Mouse (Mus musculus) midbrain, embryonic 15.5 days (tissue): Measurements from ENCODE around the gene Pigc. TPM values are rescaled to one million over a fixed set of nuclear protein-coding genes. Genes with fewer than 3 reads are reported as not detected.

ENCODE experiments used
- ATAC-seq: fragments of 200-750 bp; cut with Nextera tagmentation; replicated peaks from 2 replicates; pipeline ENCODE4 v1.8.0; 2017; ENCODE audit warnings: moderate TSS enrichment
- H3K27ac ChIP-seq: fragments of 300-500 bp; sonication (generic); 2 replicates; pipeline ENCODE4 v1.5.1; 2015; ENCODE audit warnings: mild to moderate bottlenecking, inconsistent platforms
- H3K27me3 ChIP-seq: fragments of 300-500 bp; sonication (generic); replicated peaks from 2 replicates; pipeline ENCODE4 v1.6.1; 2015; ENCODE audit warnings: inconsistent platforms
- H3K36me3 ChIP-seq: fragments of 300-500 bp; sonication (generic); replicated peaks from 2 replicates; pipeline ENCODE4 v1.6.1; 2015; ENCODE audit warnings: inconsistent platforms
- H3K4me1 ChIP-seq: fragments of 300-500 bp; sonication (generic); 2 replicates; pipeline ENCODE4 v1.6.1; 2015; ENCODE audit warnings: inconsistent platforms
- H3K4me2 ChIP-seq: fragments of 300-500 bp; sonication (generic); 2 replicates; pipeline ENCODE4 v1.6.1; 2015; ENCODE audit warnings: inconsistent platforms, mild to moderate bottlenecking, moderate library complexity
- H3K4me3 ChIP-seq: fragments of 300-500 bp; sonication (generic); 2 replicates; pipeline ENCODE4 v1.5.1; 2015; ENCODE audit warnings: mild to moderate bottlenecking, inconsistent platforms
- H3K9ac ChIP-seq: fragments of 300-500 bp; sonication (generic); 2 replicates; pipeline ENCODE4 v1.6.1; 2015; ENCODE audit warnings: mild to moderate bottlenecking, inconsistent platforms
- H3K9me3 ChIP-seq: fragments of 300-500 bp; sonication (generic); 2 replicates; pipeline ENCODE4 v1.6.1; 2016; ENCODE audit warnings: inconsistent platforms
- WGBS: fragments of 180-500 bp; shearing (Covaris S2); methylation state at CpG from one replicate; pipeline ENCODE4 v1.1.7; 2015; ENCODE audit warnings: mixed read lengths; 5-methylcytosine and 5-hydroxymethylcytosine counted together
- polyA plus RNA-seq: library from polyadenylated mRNA; unstranded; fragments of >200 nt; fragmentation: Nextera tagmentation; extraction: Ambion mirVana; gene quantifications from 2 replicates; pipeline ENCODE4 v1.2.1, GENCODE M21; 2015

Pigc gene
- 35.1 and 38.2 TPM in 2 replicates for polyA plus RNA-seq

DNA sequence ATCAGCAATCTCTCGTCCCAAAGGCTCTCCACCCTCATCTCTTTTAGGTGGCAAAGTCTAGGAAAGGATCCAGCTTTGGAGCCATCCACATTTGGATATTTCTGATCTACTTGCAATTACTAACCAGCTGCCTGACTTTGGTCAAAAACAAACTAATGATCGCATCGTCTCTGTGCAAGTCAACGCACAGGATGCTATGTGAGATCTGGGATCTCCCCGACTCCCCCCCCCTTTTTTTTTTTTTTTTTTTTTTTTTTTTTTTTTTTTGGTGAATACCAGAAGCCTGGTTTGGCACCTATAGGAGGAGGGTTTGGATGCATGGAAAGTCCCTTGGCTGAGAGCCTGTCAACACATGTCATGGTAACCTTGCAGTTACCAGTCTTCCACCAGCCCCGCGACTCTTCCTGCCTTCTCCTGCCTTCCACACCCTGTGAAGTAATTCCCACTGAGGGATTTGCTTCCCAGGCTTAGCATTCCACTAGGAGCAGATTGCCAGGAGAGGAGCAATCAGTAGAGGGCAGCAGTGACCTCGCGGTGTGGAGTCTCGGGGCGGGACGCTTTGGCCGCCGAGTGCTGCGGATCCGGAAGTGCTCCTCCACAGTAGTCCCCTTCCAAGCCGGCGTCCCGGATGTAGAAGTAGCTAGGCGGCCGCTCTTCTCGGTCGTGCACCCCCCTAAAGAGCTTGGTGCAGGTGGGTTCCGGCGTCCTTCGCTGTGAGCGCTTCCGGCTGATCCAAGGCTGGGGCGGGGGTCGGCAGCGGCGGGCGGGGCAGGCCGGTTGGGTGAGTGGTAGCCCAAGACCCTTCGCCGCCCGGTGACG, at the start of gene Pigc:
Gene Pigc (plus strand): TSS at position 598 of the 819 bp plus-strand sequence.
- peak; percentile 100 for ATAC-seq
- H3K4me2 ChIP-seq = peak within 1 kb of the TSS; percentile 67
- 4% methylated on average over 38 of the region's 38 CpGs for WGBS
- H3K4me1 ChIP-seq = peaks cover 17% of the 10 kb centered on the region
- no peaks in the 10 kb centered on the region; the same call in 1 of the 2 replicates for H3K27me3 ChIP-seq
- peak within 1 kb of the TSS; percentile 81 for H3K27ac ChIP-seq
- peak within 1 kb of the TSS; percentile 67 for H3K9ac ChIP-seq
- no peaks in the 10 kb centered on the region for H3K36me3 ChIP-seq
- H3K9me3 ChIP-seq = no peaks in the 10 kb centered on the region
- peak within 1 kb of the TSS; percentile 81 for H3K4me3 ChIP-seq

DNA sequence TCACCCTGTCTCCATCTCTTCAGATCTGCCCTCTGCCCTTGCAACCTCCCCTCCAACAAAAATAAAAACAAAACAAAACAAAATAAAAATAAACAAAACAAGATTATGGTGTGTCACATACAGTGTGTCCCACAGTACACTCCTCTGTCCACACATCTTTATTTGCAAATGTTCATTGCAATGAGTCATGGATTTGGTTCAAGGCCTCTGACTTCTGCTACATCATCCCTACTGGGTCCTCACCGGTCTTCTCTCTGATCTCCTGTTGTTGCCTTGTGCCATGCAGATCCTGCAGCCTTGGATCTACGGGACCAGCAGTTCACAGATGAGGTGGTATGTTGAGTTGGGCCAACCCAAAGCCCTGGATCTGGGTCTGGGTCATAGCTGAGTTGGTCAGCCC, 49.4 kb upstream of the Pigc start:
- H3K4me2 ChIP-seq = no peak overlapping the region
- H3K4me3 ChIP-seq = no peak overlapping the region
- WGBS = 99% methylated on average over 2 of the region's 2 CpGs
- H3K27ac ChIP-seq = no peak overlapping the region
- H3K9ac ChIP-seq = no peak overlapping the region
- H3K27me3 ChIP-seq = no peaks in the 10 kb centered on the region
- H3K4me1 ChIP-seq = no peaks in the 10 kb centered on the region
- H3K9me3 ChIP-seq = no peaks in the 10 kb centered on the region
- no peaks in the 10 kb centered on the region for H3K36me3 ChIP-seq
- no peak for ATAC-seq

DNA sequence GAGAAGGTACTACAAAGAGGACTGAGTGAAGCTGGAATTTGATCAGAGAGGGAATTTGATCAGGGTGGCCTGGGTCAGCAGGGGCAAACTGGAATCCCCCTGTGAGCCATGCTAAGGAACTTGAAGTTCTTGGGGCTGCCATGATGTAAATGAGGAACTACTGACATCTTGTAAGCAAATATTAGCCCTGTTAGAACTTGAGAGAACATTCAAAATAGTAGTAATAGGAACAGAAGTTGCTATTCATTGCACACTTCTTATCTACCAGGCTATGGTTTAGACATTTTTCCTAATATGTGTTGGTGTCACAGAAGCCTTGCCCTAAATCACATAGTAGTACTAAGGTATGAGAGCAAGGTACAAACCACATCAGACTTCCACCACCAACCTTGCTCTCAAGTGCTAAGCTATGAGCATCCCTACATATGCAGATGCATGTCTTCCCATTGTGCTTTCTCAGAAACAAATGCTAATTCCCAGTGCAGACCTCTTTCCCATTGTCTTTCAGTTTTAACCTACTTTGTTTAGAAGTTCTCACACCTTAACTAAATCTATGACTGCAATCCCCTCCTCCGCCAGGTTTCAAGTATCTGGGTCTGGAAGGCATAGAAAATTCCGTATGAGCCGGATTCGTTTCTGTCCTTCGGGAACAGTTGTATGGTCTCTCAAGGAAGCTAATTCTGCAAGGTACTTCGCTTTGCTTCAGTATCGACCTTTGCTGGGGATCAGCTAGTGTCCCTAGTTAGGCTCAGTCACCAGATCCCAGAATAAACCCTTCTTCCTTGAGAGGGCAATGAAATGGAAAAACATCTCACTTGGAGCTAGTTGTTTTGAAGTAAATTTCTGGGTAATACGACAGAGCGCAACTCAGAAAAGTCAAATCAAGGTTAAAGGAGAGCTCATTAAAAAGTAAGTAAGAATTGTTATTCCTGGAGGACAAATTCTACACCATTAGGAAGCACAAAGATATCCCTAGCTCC, 48.2 kb upstream of the Pigc start:
- Histone ChIP-seq H3K36me3 (no peaks in the 10 kb centered on the region), H3K27me3 (no peaks in the 10 kb centered on the region), H3K4me3 (no peak overlapping the region), H3K4me2 (no peak overlapping the region), H3K9me3 (no peaks in the 10 kb centered on the region), H3K27ac (no peak overlapping the region), H3K9ac (no peak overlapping the region), H3K4me1 (no peaks in the 10 kb centered on the region)
- ATAC-seq = no peak
- WGBS = 83% methylated on average over 9 of the region's 9 CpGs

DNA sequence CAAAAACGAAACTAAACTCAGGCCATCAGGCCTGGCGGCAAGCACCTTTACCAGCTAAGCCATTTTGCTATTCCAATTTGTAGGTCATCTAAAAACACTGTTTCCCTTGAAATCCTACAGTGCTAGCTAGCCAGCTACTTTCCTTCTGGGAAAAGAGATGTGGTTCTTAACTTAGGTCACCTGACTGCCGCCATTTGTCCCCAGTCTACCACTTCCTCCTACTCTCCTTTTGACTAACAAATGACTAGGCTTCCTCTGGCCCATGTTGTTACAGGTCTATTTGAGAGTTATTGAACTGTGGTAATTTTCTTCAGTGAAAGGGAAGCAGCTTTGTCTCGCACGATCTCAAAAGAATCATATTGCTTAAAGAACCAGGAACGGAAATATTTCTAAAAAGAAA, 47.1 kb upstream of the Pigc start:
- no peak for ATAC-seq
- H3K9me3 ChIP-seq = no peaks in the 10 kb centered on the region
- H3K4me3 ChIP-seq = no peak overlapping the region
- H3K36me3 ChIP-seq = no peaks in the 10 kb centered on the region
- H3K4me1 ChIP-seq = no peaks in the 10 kb centered on the region
- no peaks in the 10 kb centered on the region for H3K27me3 ChIP-seq
- WGBS = 82% methylated on average over 6 of the region's 6 CpGs
- H3K27ac ChIP-seq = no peak overlapping the region
- no peak overlapping the region for H3K4me2 ChIP-seq
- H3K9ac ChIP-seq = no peak overlapping the region

DNA sequence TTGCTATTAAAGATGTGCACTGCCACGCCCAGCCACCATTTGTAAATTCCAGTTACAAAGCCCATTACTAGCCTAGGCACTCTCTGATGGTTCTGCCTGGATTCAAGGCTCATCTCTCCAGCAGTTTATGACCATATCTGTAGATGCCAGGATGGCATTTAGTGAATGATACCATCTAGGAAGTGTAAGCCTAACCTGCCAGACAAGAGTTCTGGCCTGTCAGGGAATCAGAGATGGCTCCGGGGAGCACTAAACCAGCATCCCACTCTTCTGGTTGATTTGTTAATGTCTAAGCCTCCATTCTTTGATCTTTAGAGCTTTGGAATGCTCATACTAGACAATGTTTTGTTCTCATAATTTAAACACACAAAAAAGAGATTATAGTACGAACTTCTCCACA, 44.7 kb upstream of the Pigc start:
- Histone ChIP-seq H3K9me3 (no peaks in the 10 kb centered on the region), H3K27me3 (no peaks in the 10 kb centered on the region), H3K9ac (no peak overlapping the region), H3K4me3 (no peak overlapping the region), H3K27ac (no peak overlapping the region), H3K4me1 (no peaks in the 10 kb centered on the region), H3K36me3 (no peaks in the 10 kb centered on the region), H3K4me2 (no peak overlapping the region)
- 41% methylated on average over 3 of the region's 3 CpGs for WGBS
- no peak for ATAC-seq

DNA sequence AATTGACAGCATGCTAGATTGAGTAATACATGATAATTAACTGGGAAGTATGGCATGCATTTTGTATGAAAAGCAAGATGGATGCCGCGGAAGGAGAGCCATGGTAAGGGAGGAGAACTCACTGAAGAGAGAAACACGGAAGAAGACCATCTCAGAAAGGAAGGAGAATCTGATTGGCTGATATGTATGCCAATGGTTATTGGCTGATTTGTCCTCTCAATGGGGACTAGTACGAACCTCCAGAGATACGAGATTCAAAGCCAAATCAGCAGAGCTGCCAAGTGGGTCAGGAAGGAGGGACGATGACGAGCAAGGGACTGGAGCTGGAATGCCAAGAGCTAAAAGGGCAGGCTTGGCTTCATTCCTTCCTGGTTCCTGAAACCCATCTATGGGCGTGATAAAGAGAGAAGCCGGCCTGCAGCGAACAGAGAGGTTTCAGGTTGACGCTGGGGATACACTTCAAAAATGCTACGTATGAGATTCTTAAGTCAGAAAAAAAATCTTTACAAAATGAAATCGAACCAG, 43.6 kb upstream of the Pigc start:
- H3K36me3 ChIP-seq = no peaks in the 10 kb centered on the region
- H3K4me1 ChIP-seq = no peaks in the 10 kb centered on the region
- no peak overlapping the region for H3K4me3 ChIP-seq
- H3K27me3 ChIP-seq = no peaks in the 10 kb centered on the region
- no peak overlapping the region for H3K9ac ChIP-seq
- WGBS = 89% methylated on average over 13 of the region's 13 CpGs
- H3K9me3 ChIP-seq = no peaks in the 10 kb centered on the region
- no peak overlapping the region for H3K27ac ChIP-seq
- ATAC-seq = no peak
- H3K4me2 ChIP-seq = no peak overlapping the region

DNA sequence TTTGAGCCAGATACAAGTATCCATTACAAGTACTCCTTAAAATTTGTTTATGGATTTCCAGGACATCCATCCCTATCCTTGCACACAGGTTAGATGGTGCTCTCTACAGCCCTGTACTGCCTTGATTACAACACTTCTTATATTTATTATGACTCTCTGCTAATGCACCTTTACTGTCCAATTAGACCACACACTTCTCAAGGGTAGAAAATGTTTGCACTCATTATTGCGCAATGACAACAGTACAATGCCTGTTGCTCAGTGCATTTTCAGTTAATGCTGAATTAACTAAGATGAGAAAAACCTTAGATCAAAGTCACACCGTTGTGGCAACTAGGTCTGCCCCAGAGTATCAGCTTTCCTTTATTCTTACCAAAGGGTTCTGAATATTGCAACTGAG, 41.0 kb upstream of the Pigc start:
- Histone ChIP-seq H3K36me3 (no peaks in the 10 kb centered on the region), H3K27me3 (no peaks in the 10 kb centered on the region), H3K4me2 (no peak overlapping the region), H3K27ac (no peak overlapping the region), H3K4me3 (no peak overlapping the region), H3K9me3 (no peaks in the 10 kb centered on the region), H3K9ac (no peak overlapping the region), H3K4me1 (no peaks in the 10 kb centered on the region)
- WGBS = 86% methylated on average over 2 of the region's 2 CpGs
- ATAC-seq = no peak

DNA sequence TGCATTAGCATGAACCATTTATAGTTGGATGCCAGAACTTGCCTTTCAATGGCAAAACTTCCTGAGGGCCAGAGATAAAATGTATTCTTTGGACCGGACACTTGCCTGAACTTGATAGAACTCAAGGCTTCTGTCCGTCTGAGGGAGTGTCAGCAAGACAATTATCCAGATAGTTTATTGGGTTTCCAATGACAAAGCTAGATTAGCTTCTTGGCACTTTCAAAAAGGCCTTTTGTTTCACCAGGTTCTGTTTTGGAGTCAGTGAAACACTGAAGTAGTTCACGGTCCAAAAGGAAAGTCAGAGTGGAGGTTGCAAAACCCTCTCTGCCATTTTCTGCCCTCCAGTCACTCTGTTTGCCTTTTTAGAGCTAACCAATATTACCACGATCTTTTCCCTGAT, 37.7 kb upstream of the Pigc start:
- Histone ChIP-seq H3K27ac (no peak overlapping the region), H3K4me2 (no peak overlapping the region), H3K4me1 (no peaks in the 10 kb centered on the region), H3K4me3 (no peak overlapping the region), H3K36me3 (no peaks in the 10 kb centered on the region), H3K27me3 (no peaks in the 10 kb centered on the region), H3K9me3 (no peaks in the 10 kb centered on the region), H3K9ac (no peak overlapping the region)
- WGBS = 74% methylated on average over 4 of the region's 4 CpGs
- no peak for ATAC-seq

DNA sequence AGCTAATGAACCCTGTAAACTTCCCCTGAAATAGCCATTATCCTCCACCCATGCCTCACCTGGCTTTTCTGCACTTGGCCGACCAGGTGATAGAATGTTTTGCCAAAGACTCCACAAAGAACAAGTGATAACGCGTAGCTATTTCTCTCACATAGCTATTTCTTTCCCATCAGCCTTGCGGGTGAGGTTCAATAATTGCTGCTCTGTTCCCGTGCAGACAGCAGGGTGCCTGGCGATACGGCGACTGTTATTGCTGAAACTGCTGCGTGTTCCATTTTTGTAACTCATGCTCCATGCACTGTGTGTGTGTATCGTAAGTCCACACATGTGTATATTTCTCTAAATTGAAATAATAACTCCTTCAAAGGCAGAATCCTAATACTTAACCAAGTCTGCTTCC, 37.2 kb upstream of the Pigc start:
- WGBS = 87% methylated on average over 10 of the region's 10 CpGs
- Histone ChIP-seq H3K9me3 (no peaks in the 10 kb centered on the region), H3K36me3 (no peaks in the 10 kb centered on the region), H3K27me3 (no peaks in the 10 kb centered on the region), H3K27ac (no peak overlapping the region), H3K4me3 (no peak overlapping the region), H3K4me1 (no peaks in the 10 kb centered on the region), H3K9ac (no peak overlapping the region), H3K4me2 (no peak overlapping the region)
- no peak for ATAC-seq

DNA sequence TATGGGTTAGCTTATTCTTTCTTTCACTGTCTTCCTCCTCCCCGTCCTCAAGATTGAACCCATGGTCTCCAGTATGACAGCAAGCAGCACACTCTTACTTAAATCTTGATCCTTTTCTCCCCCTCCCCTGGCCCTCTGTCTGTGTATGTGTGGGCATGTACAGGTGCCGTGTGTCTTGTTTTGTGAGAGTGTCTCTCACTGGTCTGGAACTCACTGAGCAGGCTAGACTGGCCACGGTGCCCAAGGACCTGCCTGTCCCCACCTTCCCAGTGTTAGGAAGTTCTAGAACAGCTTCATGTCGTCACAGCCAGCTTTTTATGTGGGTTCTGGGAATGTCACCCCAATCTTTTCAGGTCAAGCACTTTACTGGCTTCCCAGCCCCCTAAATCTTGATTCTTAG, 36.7 kb upstream of the Pigc start:
- Histone ChIP-seq H3K36me3 (no peaks in the 10 kb centered on the region), H3K4me3 (no peak overlapping the region), H3K9me3 (no peaks in the 10 kb centered on the region), H3K4me2 (no peak overlapping the region), H3K27ac (no peak overlapping the region), H3K9ac (no peak overlapping the region), H3K4me1 (no peaks in the 10 kb centered on the region), H3K27me3 (no peaks in the 10 kb centered on the region)
- no peak for ATAC-seq
- WGBS = 85% methylated on average over 4 of the region's 4 CpGs

DNA sequence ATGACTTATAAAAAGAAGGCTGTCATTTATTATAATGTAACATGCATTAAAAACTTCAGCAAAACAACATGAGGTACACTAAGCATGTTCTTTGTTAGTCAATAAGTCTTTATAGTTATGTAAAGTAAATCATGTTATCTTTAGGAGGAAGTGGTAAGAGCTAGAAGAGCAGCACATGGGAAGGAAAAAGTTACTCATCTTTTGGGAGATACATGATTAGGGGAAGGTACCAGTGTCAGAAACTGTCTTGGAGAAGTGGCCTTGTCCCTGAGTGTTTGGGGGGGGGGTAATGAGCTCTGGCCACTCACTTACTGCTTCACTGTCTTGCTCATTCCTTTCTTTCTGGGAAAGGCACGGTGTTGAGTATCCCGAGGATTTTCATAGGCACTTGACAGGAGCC, 26.9 kb upstream of the Pigc start:
- 93% methylated on average over 2 of the region's 2 CpGs for WGBS
- H3K4me3 ChIP-seq = no peak overlapping the region
- H3K9ac ChIP-seq = no peak overlapping the region
- no peaks in the 10 kb centered on the region for H3K36me3 ChIP-seq
- no peaks in the 10 kb centered on the region for H3K4me1 ChIP-seq
- H3K4me2 ChIP-seq = no peak overlapping the region
- no peak overlapping the region for H3K27ac ChIP-seq
- ATAC-seq = no peak
- no peaks in the 10 kb centered on the region for H3K27me3 ChIP-seq
- no peaks in the 10 kb centered on the region for H3K9me3 ChIP-seq

DNA sequence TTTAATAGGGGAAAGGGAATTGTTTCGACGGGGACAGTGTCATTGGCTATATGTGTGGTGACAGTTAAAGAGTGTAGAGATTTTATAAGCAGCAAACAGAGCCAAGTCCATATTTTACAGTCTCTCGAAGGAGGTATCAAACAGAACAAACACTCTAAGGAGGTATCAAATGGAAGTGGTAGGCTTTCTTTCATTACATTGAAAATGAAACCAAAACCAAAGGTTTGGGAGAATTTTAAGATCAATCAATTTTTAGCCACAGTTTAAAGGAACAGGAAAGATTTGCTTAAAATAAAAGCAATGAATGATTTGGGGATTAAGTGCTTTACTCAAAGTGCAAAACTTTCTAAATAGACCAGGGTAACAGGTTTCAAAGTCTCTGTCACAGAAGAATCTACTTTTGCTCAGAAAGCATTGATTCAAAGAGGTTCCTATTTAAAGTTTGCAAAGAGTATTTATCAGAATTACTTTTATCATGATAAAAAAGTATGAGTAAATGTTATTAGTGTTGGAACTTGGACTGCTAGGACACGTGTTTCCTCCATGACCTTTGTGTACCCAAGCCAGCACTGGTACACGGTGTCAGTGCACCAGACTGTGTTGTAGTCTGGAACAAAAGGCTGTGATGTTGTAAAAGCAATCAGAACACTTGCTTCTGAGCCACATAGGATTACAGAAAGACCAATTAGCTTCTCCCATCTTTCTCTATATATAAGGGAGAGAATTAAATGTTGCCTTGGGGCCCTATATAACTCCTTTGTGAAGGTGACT, 17.8 kb upstream of the Pigc start:
- no peaks in the 10 kb centered on the region for H3K4me1 ChIP-seq
- H3K9ac ChIP-seq = no peak overlapping the region
- no peaks in the 10 kb centered on the region for H3K36me3 ChIP-seq
- WGBS = 80% methylated on average over 5 of the region's 5 CpGs
- H3K4me2 ChIP-seq = no peak overlapping the region
- H3K27ac ChIP-seq = no peak overlapping the region
- H3K27me3 ChIP-seq = no peaks in the 10 kb centered on the region
- H3K4me3 ChIP-seq = no peak overlapping the region
- ATAC-seq = no peak
- no peaks in the 10 kb centered on the region; the same call in 1 of the 2 replicates for H3K9me3 ChIP-seq
